Comparison of ENCODE assay signal across 18 mouse cellular contexts in genomic region chr13:91348489-91349083, GRCm38 (mm10).
"Had no signal": no experiment of that assay in that cellular context is flagged by ENCODE, and none has a peak within 500 bp of the region (broad histone marks: within the 10 kb centered on the region; RNA-seq: fewer than 3 reads in every experiment).

No protein-coding gene starts in this region.

- H3K36me3 ChIP-seq: intestine, embryonic 15.5 days; limb, embryonic 10.5 days; liver, embryonic 15.5 days; midbrain, embryonic 15.5 days; stomach, embryonic 15.5 days had no signal

- H3K9ac ChIP-seq: intestine, embryonic 15.5 days; liver, embryonic 15.5 days; midbrain, embryonic 15.5 days; stomach, embryonic 15.5 days had no signal

- DNase-seq: kidney, adult 18-20 months; kidney, postnatal 10 days; kidney, postnatal 4 days; lung, adult 2 months; lung, postnatal 36 days; retina, postnatal 1 day; right cerebral cortex, postnatal 14 days; thymus, adult 2 months; thymus, postnatal 25 days had no signal

- H3K9me3 ChIP-seq: intestine, embryonic 15.5 days; limb, embryonic 10.5 days; liver, embryonic 15.5 days; midbrain, embryonic 15.5 days; stomach, embryonic 15.5 days had no signal

- H3K4me1 ChIP-seq: intestine, embryonic 15.5 days; limb, embryonic 10.5 days; liver, embryonic 15.5 days; midbrain, embryonic 15.5 days had no signal

- H3K4me3 ChIP-seq: intestine, embryonic 15.5 days; layer of hippocampus, adult 2 months; left cerebral cortex, adult 2 months; limb, embryonic 10.5 days; liver, embryonic 15.5 days; midbrain, embryonic 15.5 days; stomach, embryonic 15.5 days had no signal

- ATAC-seq: intestine, embryonic 15.5 days; lung, postnatal 0 days; midbrain, embryonic 15.5 days had no signal

- H3K27ac ChIP-seq: intestine, embryonic 15.5 days; layer of hippocampus, adult 2 months; left cerebral cortex, adult 2 months; limb, embryonic 10.5 days; liver, embryonic 15.5 days; midbrain, embryonic 15.5 days; stomach, embryonic 15.5 days had no signal

- H3K27me3 ChIP-seq: intestine, embryonic 15.5 days; liver, embryonic 15.5 days; midbrain, embryonic 15.5 days; stomach, embryonic 15.5 days had no signal

- H3K4me2 ChIP-seq: intestine, embryonic 15.5 days; liver, embryonic 11.5 days; liver, embryonic 15.5 days; midbrain, embryonic 15.5 days; stomach, embryonic 15.5 days had no signal
